Mouse (Mus musculus) limb, embryonic 11.5 days (tissue): ENCODE results near the gene Tmub1. TPM values are rescaled to one million over a fixed set of nuclear protein-coding genes. Genes with fewer than 3 reads are reported as not detected.

ENCODE experiments used
- ATAC-seq: fragments of 200-750 bp; cut with Nextera tagmentation; 2 replicates; pipeline ENCODE4 v1.8.0; 2017; ENCODE audit warnings: low read depth; ENCODE audit not compliant: insufficient number of reproducible peaks, low FRiP score, low TSS enrichment
- DNase-seq: peaks from one replicate; pipeline ENCODE4 v3.0.0-alpha.2; 2015; ENCODE audit warnings: low spot score
- H3K27ac ChIP-seq: fragments of 300-500 bp; sonication (generic); replicated peaks from 2 replicates; pipeline ENCODE4 v1.5.1; 2014; ENCODE audit warnings: low read depth, mild to moderate bottlenecking, low read length
- H3K27me3 ChIP-seq: fragments of 300-500 bp; sonication (generic); 2 replicates; pipeline ENCODE4 v1.6.1; 2014; ENCODE audit warnings: mild to moderate bottlenecking, low read length, mixed read lengths; ENCODE audit not compliant: control insufficient read depth, insufficient read depth
- H3K36me3 ChIP-seq: fragments of 300-500 bp; sonication (generic); 2 replicates; pipeline ENCODE4 v1.6.1; 2014; ENCODE audit warnings: mild to moderate bottlenecking, low read length, moderate library complexity, mixed read lengths; ENCODE audit not compliant: control insufficient read depth, insufficient read depth
- H3K4me1 ChIP-seq: fragments of 300-500 bp; sonication (generic); 2 replicates; pipeline ENCODE4 v1.6.1; 2014; ENCODE audit warnings: low read length, mixed read lengths; ENCODE audit not compliant: control insufficient read depth, insufficient read depth
- H3K4me2 ChIP-seq: fragments of 300-500 bp; sonication (generic); 2 replicates; pipeline ENCODE4 v1.6.1; 2014; ENCODE audit warnings: low read depth, mild to moderate bottlenecking, moderate library complexity; ENCODE audit not compliant: severe bottlenecking
- H3K4me3 ChIP-seq: fragments of 300-500 bp; sonication (generic); 2 replicates; pipeline ENCODE4 v1.5.1; 2014; ENCODE audit warnings: low read depth, low read length
- H3K9ac ChIP-seq: fragments of 300-500 bp; sonication (generic); 2 replicates; pipeline ENCODE4 v1.6.1; 2014; ENCODE audit warnings: mild to moderate bottlenecking, low read length
- H3K9me3 ChIP-seq: fragments of 300-500 bp; sonication (generic); 2 replicates; pipeline ENCODE4 v1.6.1; 2016; ENCODE audit warnings: low read length; ENCODE audit not compliant: control insufficient read depth
- WGBS: fragments of 180-500 bp; shearing (Covaris S2); extraction: QIAGEN DNeasy Blood & Tissue Kit; methylation state at CpG from one replicate; pipeline ENCODE4 v1.1.7; 2014; 5-methylcytosine and 5-hydroxymethylcytosine counted together
- polyA plus RNA-seq: library from polyadenylated mRNA; unstranded; fragments of >200 nt; fragmentation: Nextera tagmentation; extraction: Ambion mirVana; gene quantifications from 2 replicates; pipeline ENCODE4 v1.2.1, GENCODE M21; 2014

The Tmub1 gene
- polyA plus RNA-seq: 25.4 and 27.1 TPM in 2 replicates

- WGBS: 3% methylated on average over 33 of the region's 34 CpGs
- Histone ChIP-seq H3K27me3 (no peaks in the 10 kb centered on the region), H3K4me2 (peak within 1 kb of the TSS; percentile 66), H3K9ac (peak within 1 kb of the TSS; percentile 31; the same call in 1 of the 2 replicates), H3K9me3 (no peaks in the 10 kb centered on the region), H3K4me1 (peaks cover 11% of the 10 kb centered on the region), H3K4me3 (peak within 1 kb of the TSS; percentile 43), H3K27ac (peak within 1 kb of the TSS; percentile 36; the same call in 1 of the 2 replicates), H3K36me3 (peaks cover 3% of the 10 kb centered on the region; the same call in 1 of the 2 replicates)
- ATAC-seq (peak; percentile 76), DNase-seq (peak; percentile 87)
These were observed at the start of gene Tmub1 for GRCm38 (mm10) chr5:24447624-24448298. TSS of gene Tmub1 (minus strand) at chr5:24447854.

- Histone ChIP-seq H3K36me3 (peaks cover 31% of the 10 kb centered on the region), H3K9ac (no peak overlapping the region)
These were observed 49.1 kb upstream of the Tmub1 start for GRCm38 (mm10) chr5:24496756-24497155.

GRCm38 (mm10) chr5:24495019-24495418 is 47.4 kb upstream of the Tmub1 start:
- no peak overlapping the region for H3K4me3 ChIP-seq

More at GRCm38 (mm10) chr5:24496756-24497155, 49.1 kb upstream of the Tmub1 start:
- 71% methylated on average over 6 of the region's 6 CpGs for WGBS
- Histone ChIP-seq H3K9me3 (no peaks in the 10 kb centered on the region), H3K27ac (no peak overlapping the region), H3K27me3 (no peaks in the 10 kb centered on the region), H3K4me3 (no peak overlapping the region), H3K4me1 (no peaks in the 10 kb centered on the region), H3K4me2 (no peak overlapping the region)
- ATAC-seq: no peak
- DNase-seq: no peak

GRCm38 (mm10) chr5:24492546-24493285 is 45.1 kb upstream of the Tmub1 start:
- Histone ChIP-seq H3K4me1 (peaks cover 8% of the 10 kb centered on the region), H3K9me3 (no peaks in the 10 kb centered on the region), H3K27me3 (no peaks in the 10 kb centered on the region), H3K4me2 (no peak overlapping the region), H3K27ac (no peak overlapping the region), H3K4me3 (no peak overlapping the region), H3K9ac (no peak overlapping the region), H3K36me3 (peaks cover 25% of the 10 kb centered on the region)
- no peak for DNase-seq
- 92% methylated on average over 16 of the region's 16 CpGs for WGBS
- ATAC-seq: no peak

More at GRCm38 (mm10) chr5:24495019-24495418, 47.4 kb upstream of the Tmub1 start:
- H3K36me3 ChIP-seq: peaks cover 22% of the 10 kb centered on the region
- DNase-seq: no peak
- no peaks in the 10 kb centered on the region for H3K4me1 ChIP-seq
- H3K27me3 ChIP-seq: no peaks in the 10 kb centered on the region
- H3K27ac ChIP-seq: no peak overlapping the region
- ATAC-seq: no peak
- H3K4me2 ChIP-seq: no peak overlapping the region
- WGBS: 90% methylated on average over 15 of the region's 15 CpGs
- no peaks in the 10 kb centered on the region for H3K9me3 ChIP-seq
- no peak overlapping the region for H3K9ac ChIP-seq

GRCm38 (mm10) chr5:24490413-24490920 is 42.8 kb upstream of the Tmub1 start:
- Histone ChIP-seq H3K27ac (peak overlapping the region; percentile 52; the same call in 1 of the 2 replicates), H3K4me1 (peaks cover 18% of the 10 kb centered on the region), H3K36me3 (peaks cover 31% of the 10 kb centered on the region), H3K4me2 (no peak overlapping the region), H3K9me3 (no peaks in the 10 kb centered on the region), H3K9ac (no peak overlapping the region), H3K27me3 (no peaks in the 10 kb centered on the region), H3K4me3 (no peak overlapping the region)
- DNase-seq (no peak), ATAC-seq (no peak)
- 25% methylated on average over 14 of the region's 14 CpGs for WGBS

GRCm38 (mm10) chr5:24486738-24487137 is 39.1 kb upstream of the Tmub1 start:
- DNase-seq (no peak), ATAC-seq (no peak)
- peaks cover 21% of the 10 kb centered on the region for H3K36me3 ChIP-seq
- no peaks in the 10 kb centered on the region for H3K9me3 ChIP-seq
- no peak overlapping the region for H3K4me2 ChIP-seq
- no peaks in the 10 kb centered on the region for H3K27me3 ChIP-seq
- 89% methylated on average over 5 of the region's 5 CpGs for WGBS
- H3K9ac ChIP-seq: no peak overlapping the region
- no peak overlapping the region for H3K4me3 ChIP-seq
- no peak overlapping the region for H3K27ac ChIP-seq
- peaks cover 35% of the 10 kb centered on the region for H3K4me1 ChIP-seq

- H3K27ac ChIP-seq: no peak overlapping the region
- no peaks in the 10 kb centered on the region for H3K9me3 ChIP-seq
- 2% methylated on average over 8 of the region's 8 CpGs for WGBS
- no peak overlapping the region for H3K4me2 ChIP-seq
- DNase-seq: peak; percentile 95
- no peak overlapping the region for H3K9ac ChIP-seq
- ATAC-seq: no peak
- peaks cover 39% of the 10 kb centered on the region for H3K4me1 ChIP-seq
- H3K27me3 ChIP-seq: no peaks in the 10 kb centered on the region
- H3K4me3 ChIP-seq: no peak overlapping the region
- H3K36me3 ChIP-seq: peaks cover 22% of the 10 kb centered on the region
These were observed 38.4 kb upstream of the Tmub1 start for GRCm38 (mm10) chr5:24486097-24486496.

GRCm38 (mm10) chr5:24484963-24485362 is 37.3 kb upstream of the Tmub1 start:
- H3K4me2 ChIP-seq: peak overlapping the region; percentile 46
- 17% methylated on average over 22 of the region's 22 CpGs for WGBS
- H3K36me3 ChIP-seq: peaks cover 23% of the 10 kb centered on the region
- no peaks in the 10 kb centered on the region for H3K27me3 ChIP-seq
- peak; percentile 49 for DNase-seq
- no peak for ATAC-seq
- no peak overlapping the region for H3K27ac ChIP-seq
- H3K4me1 ChIP-seq: peaks cover 38% of the 10 kb centered on the region
- no peak overlapping the region for H3K4me3 ChIP-seq
- H3K9ac ChIP-seq: 0 out of 2 replicates have a peak overlapping the region, but pooled peaks have one; percentile 0
- no peaks in the 10 kb centered on the region for H3K9me3 ChIP-seq
